Mouse (Mus musculus) heart, adult 8-10 months (tissue): ENCODE results near the gene Ccr4. TPM values are rescaled to one million over a fixed set of nuclear protein-coding genes. Genes with fewer than 3 reads are reported as not detected.

Experiments used
- DNase-seq: peaks from one replicate; pipeline ENCODE4 v3.0.0; 2022; ENCODE audit warnings: low spot score
- total RNA-seq, 4 experiments: library from RNA; stranded (reverse); gene quantifications; 2 replicates each; pipeline ENCODE4 v1.2.4; 2022

Gene Ccr4
- not detected for total RNA-seq

GRCm38 (mm10) chr9:114504816-114505215 lies at the start of gene Ccr4:
Gene Ccr4, minus strand, starts transcription at chr9:114504916.
- DNase-seq, result no peak

GRCm38 (mm10) chr9:114553828-114554227 lies 49.1 kb upstream of the Ccr4 start:
- DNase-seq, result no peak

GRCm38 (mm10) chr9:114550033-114550432 lies 45.3 kb upstream of the Ccr4 start:
- no peak for DNase-seq

GRCm38 (mm10) chr9:114549117-114549516 lies 44.4 kb upstream of the Ccr4 start:
- no peak for DNase-seq

DNA sequence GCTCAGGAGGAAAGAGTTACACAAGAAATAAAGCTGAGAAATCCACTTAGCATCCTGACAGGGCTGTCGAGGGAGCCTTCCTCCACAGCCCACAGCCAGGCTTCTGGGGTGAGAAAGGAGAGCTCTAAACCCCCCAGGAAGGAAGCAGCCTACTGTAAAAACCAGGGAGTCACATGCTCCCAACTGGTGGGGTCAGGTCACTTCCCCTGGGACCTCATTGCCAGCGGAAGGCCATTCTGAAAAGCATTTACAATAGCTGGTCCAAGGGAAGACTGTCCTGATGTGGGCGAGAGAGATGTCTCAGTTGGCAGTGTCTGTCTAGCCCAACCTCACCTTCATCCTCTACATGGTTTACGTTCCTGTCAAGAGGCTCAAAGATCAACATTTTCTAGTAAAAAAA lies 43.8 kb upstream of the Ccr4 start:
- no peak for DNase-seq

- no peak for DNase-seq
These were observed 42.9 kb upstream of the Ccr4 start for GRCm38 (mm10) chr9:114547643-114548077.

DNA sequence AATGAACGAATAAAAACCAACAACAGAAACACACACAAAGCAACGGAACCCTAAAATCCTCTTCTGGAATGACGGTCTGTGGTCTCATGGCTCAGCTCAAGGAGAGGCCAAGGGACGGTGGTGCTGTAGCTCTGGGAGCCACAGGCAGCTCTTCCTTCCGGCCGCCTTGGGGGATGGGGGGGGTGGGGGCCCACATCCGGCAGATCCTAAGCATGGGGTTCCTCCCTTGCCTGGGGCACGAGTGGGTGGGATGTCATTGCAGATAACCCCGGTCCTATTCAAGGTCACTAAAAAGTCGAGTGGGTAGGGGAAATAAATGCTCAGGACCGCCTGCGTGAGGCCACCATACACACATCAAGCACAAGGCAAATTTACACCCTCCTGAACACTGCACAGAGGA lies 42.0 kb upstream of the Ccr4 start:
- DNase-seq, result no peak

GRCm38 (mm10) chr9:114544754-114545393 lies 40.2 kb upstream of the Ccr4 start:
- DNase-seq, result no peak

DNA sequence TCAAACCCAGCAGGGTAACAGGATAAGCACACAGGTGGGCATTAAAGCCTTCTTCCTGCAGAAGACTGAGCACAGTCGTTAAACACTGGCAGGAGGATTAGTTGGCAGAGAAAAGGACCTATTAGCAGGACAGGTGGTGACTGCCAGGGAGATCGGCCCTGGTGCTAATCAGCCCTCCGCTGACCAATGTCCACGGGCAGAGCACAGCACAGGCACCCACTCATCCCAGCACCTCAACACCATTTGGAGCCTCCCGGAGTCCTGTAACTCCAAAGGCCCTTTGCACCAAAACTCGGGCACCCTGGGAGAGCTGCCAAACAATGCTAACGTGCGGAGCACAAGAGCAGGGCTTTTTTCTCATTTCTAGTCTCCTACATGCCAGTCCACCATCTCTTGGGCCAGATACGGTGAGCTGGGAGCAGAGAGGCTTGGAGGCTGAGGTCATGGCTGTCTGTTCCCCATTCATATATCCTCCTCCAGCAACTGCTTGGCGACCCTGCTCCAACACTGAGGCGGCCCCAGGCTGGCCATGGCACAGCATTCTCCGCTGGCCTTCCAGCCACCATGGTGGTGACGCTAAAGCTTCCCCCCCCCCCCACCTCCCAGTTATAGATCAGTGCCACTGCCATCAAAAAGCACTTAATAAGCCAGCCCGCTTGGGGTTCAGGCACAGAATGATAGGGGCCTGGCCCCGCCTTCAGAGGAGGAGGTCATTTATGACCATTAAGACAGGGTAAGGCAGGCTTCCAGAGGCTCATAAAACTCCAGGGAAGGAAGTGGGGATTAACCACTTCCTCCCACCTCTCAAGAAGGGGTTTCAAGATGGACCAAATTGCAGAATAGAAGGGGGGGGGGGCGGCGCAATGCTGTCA lies 39.4 kb upstream of the Ccr4 start:
- no peak for DNase-seq

DNA sequence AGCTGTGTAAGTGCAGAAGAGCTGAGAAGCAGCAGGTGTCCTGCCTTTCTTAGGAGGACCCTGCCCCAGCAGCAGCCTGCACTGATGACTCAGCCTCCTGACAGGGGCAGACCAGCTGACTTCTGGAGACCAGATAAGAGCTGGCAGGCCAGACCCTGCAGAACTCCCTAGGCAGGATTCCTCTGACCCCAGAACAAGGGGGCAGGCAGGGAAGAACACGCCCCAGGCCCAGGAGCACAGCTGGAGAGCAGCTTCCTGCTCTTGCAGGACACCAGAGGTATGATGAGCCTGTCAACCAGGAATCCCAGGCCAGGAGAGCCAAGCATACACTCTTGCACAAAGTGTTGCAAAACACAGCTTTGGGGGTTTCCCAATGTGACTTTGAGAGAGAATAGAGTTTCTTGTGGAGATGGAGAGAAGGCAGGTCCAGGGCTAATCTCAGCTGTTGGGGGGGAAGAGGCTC lies 36.6 kb upstream of the Ccr4 start:
- DNase-seq, result no peak

DNA sequence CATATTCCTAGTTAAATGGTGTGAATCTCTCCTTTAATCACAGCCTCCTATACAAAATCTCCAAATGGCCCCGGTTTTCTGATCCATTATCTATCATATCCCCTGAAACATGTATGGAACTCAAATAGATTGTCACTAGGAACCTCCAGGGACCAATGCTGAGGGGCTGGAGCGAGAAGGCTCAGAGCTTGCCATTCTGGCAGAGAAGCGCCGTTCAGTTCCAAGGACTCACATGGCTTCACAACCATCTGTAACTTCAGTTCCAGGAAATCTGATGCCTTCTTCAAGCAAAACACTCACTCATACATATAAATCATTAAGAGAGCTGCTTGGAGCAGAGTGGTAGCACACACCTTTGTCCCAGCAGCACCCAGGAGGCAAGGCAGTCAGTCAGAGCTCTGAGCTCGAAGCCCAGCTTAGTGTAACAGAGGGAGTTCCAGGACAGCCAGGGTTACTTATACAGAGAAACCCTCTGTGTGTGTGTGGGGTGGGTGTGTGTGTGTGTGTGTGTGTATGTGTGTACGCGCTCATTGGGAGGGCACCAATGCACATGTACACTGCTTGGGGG lies 34.4 kb upstream of the Ccr4 start:
- no peak for DNase-seq

DNA sequence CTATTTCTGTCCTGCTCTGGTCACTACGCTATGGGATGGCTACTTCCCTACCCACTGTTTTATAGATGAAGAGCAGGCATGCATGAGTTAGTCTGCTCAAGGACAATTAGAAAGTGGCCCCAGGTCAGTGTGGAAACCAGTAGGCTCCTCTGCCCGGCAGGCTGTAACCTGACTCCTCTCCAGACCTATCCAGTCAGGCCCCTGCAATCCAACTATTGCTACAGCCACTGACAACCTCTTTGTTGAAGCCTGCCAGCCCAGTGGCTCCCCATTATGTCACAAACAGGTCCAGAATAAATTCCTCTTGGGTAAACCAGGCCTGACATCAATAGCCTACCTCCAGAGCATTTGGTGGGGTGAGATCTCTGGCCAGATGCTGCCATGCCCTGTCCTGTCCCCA lies 31.9 kb upstream of the Ccr4 start:
- no peak for DNase-seq

DNA sequence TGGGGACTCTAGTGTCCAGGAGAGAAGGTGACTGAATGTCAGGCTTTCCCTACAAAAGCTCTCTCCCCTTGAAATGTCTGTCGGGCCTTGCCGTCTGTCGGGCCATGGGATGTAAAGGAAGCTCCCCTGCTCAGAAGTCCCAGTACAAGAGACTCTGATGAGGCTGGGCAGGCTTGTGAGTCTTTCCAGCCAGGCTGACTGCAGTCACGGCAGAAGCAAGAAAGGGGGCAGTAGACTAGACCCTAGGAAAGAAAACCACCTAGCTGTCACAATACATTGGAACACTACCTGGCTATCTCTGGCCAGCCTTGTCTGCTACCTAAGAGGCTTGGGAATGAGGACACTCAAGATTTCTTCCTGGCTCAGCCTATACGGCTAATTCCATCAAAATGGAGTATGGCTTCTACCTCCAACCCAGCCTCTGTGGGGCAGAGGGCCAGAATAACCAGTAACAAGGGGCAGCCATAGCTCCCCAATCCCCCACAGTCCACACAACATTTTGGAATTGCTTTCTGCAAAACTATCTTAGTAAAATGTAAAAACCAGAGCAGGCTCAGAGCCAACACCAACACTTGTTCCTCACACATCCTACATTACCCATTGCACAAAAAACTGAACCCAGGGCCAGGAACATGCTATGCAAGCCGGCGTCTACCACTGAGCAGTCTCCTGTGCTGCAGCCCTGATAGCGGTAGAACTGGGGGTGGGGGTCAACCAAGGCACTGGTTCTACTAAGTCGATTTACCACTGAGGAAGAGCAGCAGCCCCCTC lies 30.2 kb upstream of the Ccr4 start:
- DNase-seq, result no peak

DNA sequence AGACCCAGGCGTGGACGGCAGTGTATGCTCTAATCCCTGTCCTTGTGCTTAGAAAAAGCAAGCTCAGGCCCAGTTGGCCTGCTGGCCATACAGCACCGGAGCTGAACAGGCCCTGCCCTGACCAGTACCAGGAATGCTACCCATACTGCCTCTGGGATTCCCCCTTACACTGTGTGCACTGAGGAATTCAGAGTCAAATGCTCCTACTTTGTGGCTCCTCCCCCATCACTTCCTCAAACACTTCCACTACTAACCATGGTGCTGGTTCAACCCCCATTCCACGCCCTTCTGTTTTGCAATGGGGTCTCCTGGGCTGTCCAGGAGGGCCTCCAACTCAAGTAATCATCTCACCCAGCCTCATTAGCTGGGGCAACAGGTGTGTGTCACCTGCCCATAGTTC lies 29.1 kb upstream of the Ccr4 start:
- no peak for DNase-seq

DNA sequence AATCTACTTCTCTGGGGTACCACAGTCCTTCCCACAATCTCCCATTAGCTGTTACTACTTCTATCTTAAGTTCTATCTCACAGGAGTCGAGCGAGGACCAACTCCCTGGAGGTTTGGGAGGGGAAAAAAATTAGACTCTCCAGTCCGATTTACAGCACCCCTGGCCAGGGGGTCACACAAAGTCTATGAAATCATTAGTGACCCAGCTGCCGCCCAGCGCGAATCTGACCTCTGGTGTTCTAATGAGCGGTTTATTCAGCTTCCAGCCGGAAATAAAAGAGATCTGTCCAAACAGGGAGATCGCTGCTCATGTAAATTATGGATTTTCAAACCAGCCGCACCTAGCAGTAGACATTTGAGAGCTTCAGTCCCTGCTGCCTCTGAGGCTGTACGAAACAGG lies 26.6 kb upstream of the Ccr4 start:
- no peak for DNase-seq

DNA sequence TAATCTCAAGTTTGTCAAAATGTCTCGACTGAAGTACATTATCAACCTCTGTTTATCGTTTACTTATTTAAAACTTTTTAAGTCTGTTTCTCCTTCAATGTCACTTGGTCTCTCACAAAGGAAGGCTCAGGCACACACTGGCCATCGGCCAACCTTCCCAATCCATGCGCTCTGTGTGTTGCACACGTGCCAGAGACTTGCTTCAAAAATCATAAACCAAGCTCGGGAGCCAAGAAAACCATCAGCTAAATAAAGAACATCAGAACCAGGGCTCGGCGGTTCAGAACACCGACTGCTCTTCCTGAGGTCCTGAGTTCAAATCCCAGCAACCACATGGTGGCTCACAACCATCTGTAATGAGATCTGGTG lies 23.9 kb upstream of the Ccr4 start:
- DNase-seq, result no peak

- DNase-seq, result no peak
These were observed 23.4 kb upstream of the Ccr4 start for GRCm38 (mm10) chr9:114527992-114528679.

DNA sequence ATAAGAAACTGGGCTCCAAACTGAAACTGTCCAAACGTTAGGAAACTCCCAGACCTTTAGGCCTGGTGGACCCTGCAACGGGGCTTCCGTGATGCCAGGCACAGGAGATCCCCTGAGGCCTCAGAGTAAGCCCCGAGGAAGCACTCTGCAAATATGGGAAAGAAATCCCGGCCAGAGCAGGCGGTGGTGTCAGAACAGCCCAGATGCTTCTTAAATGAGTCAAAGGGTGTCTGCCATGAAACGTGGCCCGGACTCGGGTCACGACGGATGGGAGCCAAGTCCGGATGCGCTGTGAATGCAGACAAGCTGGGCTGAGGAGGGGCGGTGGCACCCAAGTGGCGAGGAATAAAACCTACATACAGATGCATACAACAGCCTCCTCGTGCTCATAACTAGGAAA lies 22.4 kb upstream of the Ccr4 start:
- DNase-seq, result peak; percentile 51

DNA sequence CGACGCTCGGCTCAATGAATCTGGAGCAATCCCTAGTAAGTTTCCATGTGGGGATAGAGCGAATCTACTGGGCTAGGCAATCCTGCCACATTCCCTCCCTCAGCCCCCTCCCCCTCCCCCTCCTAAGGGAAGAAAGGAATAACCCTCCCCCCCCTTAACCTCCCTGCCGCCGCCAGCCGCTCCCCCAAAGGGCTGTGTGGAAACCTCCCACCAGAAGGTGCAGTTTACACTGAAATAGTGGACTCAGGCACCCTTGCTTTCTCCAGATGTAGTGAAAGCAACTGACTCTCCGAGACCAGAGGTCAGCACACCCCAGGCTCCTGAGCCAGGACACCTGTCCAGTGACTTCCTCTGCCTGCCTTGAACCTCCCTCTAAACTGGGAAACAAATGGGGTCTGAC lies 21.9 kb upstream of the Ccr4 start:
- no peak for DNase-seq

- DNase-seq, result no peak
These were observed 21.2 kb upstream of the Ccr4 start for GRCm38 (mm10) chr9:114525891-114526290.

GRCm38 (mm10) chr9:114525073-114525633 lies 20.4 kb upstream of the Ccr4 start:
- no peak for DNase-seq
